Mouse (Mus musculus) heart, postnatal 0 days (tissue): Measurements from ENCODE around the gene Zfp36l1.

ENCODE experiments used
- CTCF ChIP-seq: IDR thresholded peaks from 2 replicates; pipeline ENCODE4 v1.5.1; 2016; ENCODE audit warnings: antibody characterized with exemption, control low read depth, low read depth
- EP300 ChIP-seq: IDR thresholded peaks from 2 replicates; pipeline ENCODE4 v1.6.1; 2016; ENCODE audit warnings: antibody characterized with exemption, low read depth

DNA sequence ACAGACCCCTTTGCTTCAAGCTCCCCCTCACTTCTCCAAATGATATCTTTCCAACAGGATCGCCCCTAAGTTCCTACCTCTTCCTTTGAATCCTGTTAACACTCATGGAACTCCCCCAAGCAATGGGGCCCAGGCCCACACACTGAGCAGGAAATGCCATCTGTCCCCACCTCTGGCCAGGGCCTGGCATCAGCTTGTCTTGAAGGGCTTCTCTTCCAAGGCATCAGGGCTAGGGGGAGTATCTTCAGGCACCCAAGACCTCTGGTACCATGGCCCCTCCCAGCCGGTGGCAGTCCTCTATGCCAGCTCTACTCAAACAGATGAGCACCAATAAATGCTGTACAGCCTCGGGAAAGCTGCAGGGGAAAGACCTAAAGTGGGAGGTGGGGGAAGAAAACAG, 11.9 kb upstream of the Zfp36l1 start:
- TF ChIP-seq CTCF (no peak), EP300 (no peak)
